Mouse (Mus musculus): ENCODE measurements around the gene Atxn2l. TPM values are rescaled to one million over a fixed set of nuclear protein-coding genes. Genes with fewer than 3 reads are reported as not detected.

Gene Atxn2l
- polyA plus RNA-seq, 1 experiment from 2014 or later, result 43.8 TPM

DNA sequence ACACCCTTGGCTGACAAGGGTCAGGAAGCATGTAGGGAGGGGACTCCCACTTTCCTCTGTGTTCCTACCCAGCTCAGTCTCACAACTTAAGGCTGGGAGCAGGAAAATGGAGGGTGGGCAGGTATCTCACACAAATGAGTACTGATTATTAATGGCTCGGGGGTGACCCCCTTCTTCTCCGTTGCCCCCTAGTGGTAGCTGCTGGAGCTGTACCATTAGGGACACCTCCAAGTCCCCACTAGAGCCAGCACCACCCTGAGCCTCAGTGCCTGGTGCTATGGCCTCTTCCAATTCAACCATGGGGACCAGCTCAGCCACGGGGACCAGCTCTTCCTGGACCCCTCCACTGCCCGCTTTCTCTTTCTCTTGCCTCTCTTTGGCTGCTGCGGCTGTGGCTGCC, 36.0 kb downstream of the Atxn2l start:
- Histone ChIP-seq H3K27ac (no peak overlapping the region), H3K36me3 (peaks cover 39% of the 10 kb centered on the region), H3K4me2 (replicated peaks) (no peak overlapping the region), H3K27me3 (replicated peaks) (no peaks in the 10 kb centered on the region), H3K9me3 (no peaks in the 10 kb centered on the region), H3K4me1 (replicated peaks) (peaks cover 12% of the 10 kb centered on the region; the same call in 1 of the 2 replicates), H3K9ac (no peak overlapping the region), H3K4me3 (replicated peaks) (no peak overlapping the region)
- no peak for ATAC-seq
- WGBS, result 62% methylated on average over 5 of the region's 5 CpGs

DNA sequence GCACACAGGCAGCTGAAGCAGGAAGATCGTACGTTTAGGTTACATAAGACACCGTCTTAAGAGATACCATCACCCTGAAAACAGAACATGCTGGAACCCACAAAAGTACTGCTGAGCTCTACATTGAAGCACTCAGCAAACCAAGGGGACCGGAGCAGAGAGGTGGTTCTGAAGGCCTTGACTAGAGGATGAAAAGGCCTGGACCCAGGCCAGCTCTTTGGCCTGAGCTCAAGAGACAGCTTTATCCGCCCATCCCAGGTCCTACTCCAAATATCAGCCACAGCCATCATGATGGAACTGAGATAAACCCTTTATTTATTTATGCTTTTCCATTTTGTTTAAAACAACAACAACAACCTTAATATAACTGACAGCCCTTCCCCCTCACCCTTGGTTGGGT, 36.5 kb downstream of the Atxn2l start:
- no peak overlapping the region for H3K27ac ChIP-seq
- no peaks in the 10 kb centered on the region for H3K27me3 ChIP-seq (replicated peaks)
- WGBS, result 82% methylated on average over 5 of the region's 5 CpGs
- no peak overlapping the region for H3K4me2 ChIP-seq (replicated peaks)
- H3K36me3 ChIP-seq, result peaks cover 34% of the 10 kb centered on the region
- no peak overlapping the region for H3K9ac ChIP-seq
- H3K4me1 ChIP-seq (replicated peaks), result peaks cover 12% of the 10 kb centered on the region; the same call in 1 of the 2 replicates
- ATAC-seq, result no peak
- H3K4me3 ChIP-seq (replicated peaks), result no peak overlapping the region
- no peaks in the 10 kb centered on the region for H3K9me3 ChIP-seq

DNA sequence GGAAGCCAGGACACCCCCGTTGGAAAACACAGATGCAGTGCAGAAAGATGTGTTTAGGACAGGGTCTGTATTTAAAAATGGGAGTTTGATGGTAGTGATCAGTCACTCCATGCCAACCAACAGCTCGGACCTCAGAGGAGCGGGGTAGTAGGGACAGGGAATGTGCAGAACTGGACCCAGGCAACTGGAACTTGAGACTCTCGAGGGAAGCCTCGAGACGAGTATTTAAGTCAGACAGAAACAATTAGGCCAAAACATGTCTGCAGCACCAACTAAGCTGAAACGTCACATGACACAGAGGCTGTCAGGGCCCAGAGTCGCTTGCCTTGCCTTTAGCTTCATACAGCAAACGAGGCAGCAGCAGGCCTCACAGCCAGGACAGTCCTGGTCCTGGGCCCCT, 37.1 kb downstream of the Atxn2l start:
- Histone ChIP-seq H3K36me3 (peaks cover 30% of the 10 kb centered on the region), H3K9me3 (no peaks in the 10 kb centered on the region), H3K27me3 (replicated peaks) (no peaks in the 10 kb centered on the region), H3K4me3 (replicated peaks) (no peak overlapping the region), H3K27ac (no peak overlapping the region), H3K4me1 (replicated peaks) (peaks cover 12% of the 10 kb centered on the region; the same call in 1 of the 2 replicates), H3K9ac (no peak overlapping the region), H3K4me2 (replicated peaks) (no peak overlapping the region)
- ATAC-seq, result no peak
- WGBS, result 67% methylated on average over 9 of the region's 9 CpGs

DNA sequence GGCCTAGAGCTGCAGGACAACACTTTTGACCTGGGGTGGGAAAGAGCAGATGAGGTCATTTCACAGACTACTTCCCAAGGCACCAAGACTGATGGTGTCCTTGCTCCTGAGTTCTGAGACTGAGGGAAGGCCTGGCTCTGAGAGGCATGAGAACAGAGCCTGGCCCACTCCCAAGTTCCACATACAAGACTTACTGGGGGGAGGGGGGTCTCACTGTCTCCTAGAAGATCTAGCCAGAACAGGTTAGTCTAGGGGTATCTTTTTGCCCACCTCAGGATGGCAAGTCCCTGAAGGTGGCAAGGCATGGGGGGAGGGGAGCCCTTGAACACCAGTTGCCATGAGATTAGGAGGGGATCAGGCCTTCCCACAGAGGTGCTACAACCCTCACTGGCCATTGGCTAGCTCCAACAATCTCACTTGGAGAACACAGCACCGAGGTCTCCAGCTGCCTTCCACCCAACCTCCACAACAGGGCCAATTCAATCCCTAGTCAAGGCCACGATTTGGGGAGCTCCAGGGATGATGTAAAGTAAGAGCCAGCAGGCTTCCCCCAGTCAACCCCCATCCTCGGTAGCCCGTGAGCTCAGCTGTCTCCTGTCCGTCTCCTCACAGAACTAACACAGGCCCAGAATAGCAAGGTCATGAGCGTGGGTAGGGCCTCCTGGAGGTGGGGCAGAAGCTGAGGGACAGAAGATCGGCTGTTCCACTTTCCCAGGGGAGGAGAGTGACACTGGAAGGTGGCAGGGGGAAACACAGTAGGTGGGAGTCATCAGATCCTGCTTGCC, 37.8 kb downstream of the Atxn2l start:
- Histone ChIP-seq H3K27me3 (replicated peaks) (no peaks in the 10 kb centered on the region), H3K9ac (no peak overlapping the region), H3K9me3 (no peaks in the 10 kb centered on the region), H3K4me3 (replicated peaks) (no peak overlapping the region), H3K4me2 (replicated peaks) (no peak overlapping the region), H3K27ac (no peak overlapping the region), H3K4me1 (replicated peaks) (peaks cover 12% of the 10 kb centered on the region; the same call in 1 of the 2 replicates), H3K36me3 (peaks cover 25% of the 10 kb centered on the region)
- 35% methylated on average over 7 of the region's 7 CpGs for WGBS
- no peak for ATAC-seq

DNA sequence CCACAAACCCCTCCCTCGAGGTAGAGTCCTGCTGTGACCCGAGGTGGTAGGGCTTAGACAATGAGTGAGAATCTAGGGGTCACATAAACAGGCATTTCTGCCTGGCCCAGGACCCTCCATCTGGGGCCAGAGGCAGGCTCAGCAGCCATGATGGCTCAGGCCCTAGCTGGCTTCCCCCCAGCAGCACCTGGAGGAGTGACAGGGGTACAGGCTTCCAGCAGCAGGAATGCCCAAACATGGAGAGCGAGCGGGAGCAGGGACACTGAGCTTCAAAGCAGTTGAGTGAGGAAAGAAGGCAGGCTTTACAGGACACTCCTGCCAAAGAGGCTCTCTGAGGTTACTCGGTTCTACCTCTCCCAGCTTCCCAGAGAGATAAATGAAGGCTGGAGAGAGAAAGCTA, 38.4 kb downstream of the Atxn2l start:
- WGBS, result 40% methylated on average over 5 of the region's 5 CpGs
- no peak overlapping the region for H3K4me2 ChIP-seq (replicated peaks)
- H3K4me3 ChIP-seq (replicated peaks), result no peak overlapping the region
- no peak overlapping the region for H3K9ac ChIP-seq
- H3K27ac ChIP-seq, result no peak overlapping the region
- peaks cover 12% of the 10 kb centered on the region; the same call in 1 of the 2 replicates for H3K4me1 ChIP-seq (replicated peaks)
- H3K36me3 ChIP-seq, result peaks cover 25% of the 10 kb centered on the region
- ATAC-seq, result no peak
- H3K9me3 ChIP-seq, result no peaks in the 10 kb centered on the region
- no peaks in the 10 kb centered on the region for H3K27me3 ChIP-seq (replicated peaks)

DNA sequence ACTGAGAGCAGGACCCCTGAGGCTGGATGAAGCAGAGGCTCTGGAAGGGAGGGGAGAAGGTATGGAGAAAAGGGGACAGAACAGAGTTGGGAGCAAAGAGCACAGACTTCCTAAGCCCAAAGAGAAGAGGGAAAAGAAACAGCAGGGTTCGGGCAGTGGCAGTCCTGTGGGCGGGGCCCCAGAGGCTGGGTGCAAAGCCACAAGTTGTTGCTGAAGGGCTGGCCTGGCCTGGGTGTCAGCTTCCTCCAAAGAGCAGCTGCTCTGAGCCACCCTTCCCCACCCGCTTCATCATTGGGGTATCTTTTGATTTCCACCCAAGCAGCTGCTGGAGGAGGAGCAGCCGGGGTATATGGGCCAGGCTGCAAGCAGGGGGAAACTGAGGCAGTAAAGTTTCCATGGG, 39.1 kb downstream of the Atxn2l start:
- H3K4me3 ChIP-seq (replicated peaks), result no peak overlapping the region
- whole genome bisulfite sequencing, result 55% methylated on average over 4 of the region's 4 CpGs
- ATAC-seq, result no peak
- H3K36me3 ChIP-seq, result peaks cover 21% of the 10 kb centered on the region
- no peak overlapping the region for H3K9ac ChIP-seq
- H3K27me3 ChIP-seq (replicated peaks), result no peaks in the 10 kb centered on the region
- H3K4me2 ChIP-seq (replicated peaks), result no peak overlapping the region
- H3K4me1 ChIP-seq (replicated peaks), result peaks cover 12% of the 10 kb centered on the region; the same call in 1 of the 2 replicates
- no peak overlapping the region for H3K27ac ChIP-seq
- H3K9me3 ChIP-seq, result no peaks in the 10 kb centered on the region

DNA sequence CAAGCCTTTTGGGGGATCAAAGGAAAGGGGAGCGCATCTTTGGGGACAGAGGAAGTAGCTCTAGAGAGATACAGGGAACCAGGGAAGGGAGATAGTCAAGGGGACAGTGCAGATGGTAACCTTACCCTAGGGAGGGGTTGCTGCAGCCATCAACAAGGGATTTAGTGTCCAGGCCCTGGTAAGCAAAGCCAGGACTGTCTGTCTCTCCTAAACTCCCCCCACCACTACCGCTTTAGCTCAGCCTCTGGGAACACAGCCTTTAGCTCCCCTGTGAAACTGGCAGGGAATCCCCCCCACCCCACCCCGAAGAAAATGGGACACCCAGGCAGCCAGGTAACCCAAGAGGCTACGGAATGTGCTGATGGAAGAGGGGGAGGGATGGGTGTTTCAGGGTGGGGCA, 39.7 kb downstream of the Atxn2l start:
- H3K9me3 ChIP-seq, result no peaks in the 10 kb centered on the region
- H3K4me2 ChIP-seq (replicated peaks), result no peak overlapping the region
- no peaks in the 10 kb centered on the region for H3K27me3 ChIP-seq (replicated peaks)
- peaks cover 15% of the 10 kb centered on the region for H3K36me3 ChIP-seq
- H3K4me1 ChIP-seq (replicated peaks), result peaks cover 12% of the 10 kb centered on the region; the same call in 1 of the 2 replicates
- H3K4me3 ChIP-seq (replicated peaks), result no peak overlapping the region
- H3K27ac ChIP-seq, result no peak overlapping the region
- WGBS, result 58% methylated on average over 4 of the region's 4 CpGs
- no peak for ATAC-seq
- no peak overlapping the region for H3K9ac ChIP-seq

DNA sequence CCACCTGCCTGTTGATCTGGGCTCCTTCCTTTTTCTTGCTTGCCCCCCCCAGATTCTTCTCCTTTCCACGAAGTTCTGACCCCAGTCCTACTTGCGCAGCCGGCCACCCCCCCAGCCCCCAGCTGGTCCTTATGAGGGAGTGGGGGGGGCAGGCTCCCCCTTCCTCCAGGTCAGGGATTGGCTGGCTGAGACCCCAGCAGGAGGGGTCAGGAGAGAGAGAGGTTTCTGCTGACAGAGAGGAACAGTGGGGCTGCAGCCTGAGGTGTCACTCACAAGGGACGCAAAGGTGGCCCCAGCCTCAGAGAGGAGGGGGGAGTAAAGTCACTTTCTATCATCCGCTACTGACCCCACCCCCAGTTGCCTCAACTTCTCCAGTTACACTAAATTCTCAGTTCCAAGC, 40.2 kb downstream of the Atxn2l start, which contains the start of gene Atp2a1:
Gene Atp2a1, minus strand, starts transcription at position 105 of the 400 bp plus-strand sequence.
- no peak within 1 kb of the TSS for H3K27ac ChIP-seq
- H3K4me3 ChIP-seq (replicated peaks), result no peak within 1 kb of the TSS
- no peaks in the 10 kb centered on the region for H3K27me3 ChIP-seq (replicated peaks)
- H3K36me3 ChIP-seq, result peaks cover 10% of the 10 kb centered on the region
- 46% methylated on average over 5 of the region's 5 CpGs for WGBS
- no peaks in the 10 kb centered on the region for H3K9me3 ChIP-seq
- no peak within 1 kb of the TSS for H3K9ac ChIP-seq
- no peak for ATAC-seq
- peaks cover 15% of the 10 kb centered on the region; the same call in 1 of the 2 replicates for H3K4me1 ChIP-seq (replicated peaks)
- no peak within 1 kb of the TSS for H3K4me2 ChIP-seq (replicated peaks)

DNA sequence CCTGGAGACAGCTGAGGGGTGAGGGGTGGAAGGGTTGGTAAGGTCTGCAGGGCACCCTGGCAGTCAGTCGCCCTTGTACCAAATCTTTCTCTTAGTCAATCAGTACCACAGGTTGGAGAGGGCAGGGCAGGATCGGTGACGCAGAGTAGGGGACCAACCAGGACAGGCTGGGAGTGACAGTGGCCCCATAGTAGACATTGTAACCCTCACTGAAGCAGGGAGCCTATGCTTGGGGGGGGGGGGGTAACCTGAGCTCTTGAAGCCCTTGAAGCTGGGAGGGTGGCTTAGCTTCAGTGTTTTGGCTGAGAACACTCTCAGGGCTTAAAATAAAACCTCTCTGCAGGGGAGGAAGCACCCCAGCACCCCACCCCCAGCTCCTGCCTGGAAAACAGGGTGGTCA, 41.6 kb downstream of the Atxn2l start:
- Histone ChIP-seq H3K36me3 (peaks cover 1% of the 10 kb centered on the region; the same call in 1 of the 2 replicates), H3K27me3 (replicated peaks) (no peaks in the 10 kb centered on the region), H3K4me1 (replicated peaks) (peaks cover 15% of the 10 kb centered on the region; the same call in 1 of the 2 replicates), H3K9me3 (no peaks in the 10 kb centered on the region), H3K4me2 (replicated peaks) (no peak overlapping the region), H3K4me3 (replicated peaks) (no peak overlapping the region), H3K27ac (no peak overlapping the region), H3K9ac (no peak overlapping the region)
- no peak for ATAC-seq
- WGBS, result 87% methylated on average over 3 of the region's 3 CpGs

DNA sequence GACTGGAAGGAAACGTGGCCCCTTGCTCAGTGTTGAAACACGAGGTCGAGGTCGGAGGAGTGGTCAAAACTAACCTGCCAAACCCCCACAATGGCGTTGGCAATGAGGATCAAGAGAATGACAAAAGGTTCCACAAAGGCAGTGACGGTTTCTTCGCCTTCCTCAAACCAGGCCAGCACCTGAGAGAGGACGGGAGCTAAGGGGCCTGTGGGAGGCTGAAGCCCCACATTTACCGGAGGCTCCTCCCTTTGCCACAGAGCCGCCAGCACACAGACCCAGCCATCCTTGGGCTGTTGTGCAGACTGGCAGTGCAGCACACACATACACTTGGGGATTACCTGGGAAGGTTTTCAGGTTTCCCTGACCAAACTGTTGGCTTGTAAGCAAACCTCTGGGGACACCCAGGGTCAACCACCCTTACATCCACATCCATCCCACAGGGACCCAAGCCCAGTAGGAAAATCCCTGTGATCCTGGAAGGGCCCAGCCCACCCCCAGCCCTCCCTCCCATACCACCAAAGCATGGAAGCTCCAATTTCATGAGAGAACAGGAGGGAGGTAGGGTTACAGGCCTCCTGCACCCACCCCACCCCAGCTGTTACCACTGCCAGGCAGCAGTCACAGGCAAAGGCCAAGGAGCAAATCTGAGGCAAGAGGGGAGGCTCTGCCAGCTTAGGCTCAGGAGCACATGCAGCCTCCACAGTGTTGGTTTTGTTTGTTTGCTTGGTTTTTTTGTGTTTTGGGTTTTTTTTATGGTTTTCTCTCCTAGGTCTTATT, 42.4 kb downstream of the Atxn2l start:
- H3K27me3 ChIP-seq (replicated peaks), result no peaks in the 10 kb centered on the region
- peaks cover 15% of the 10 kb centered on the region; the same call in 1 of the 2 replicates for H3K4me1 ChIP-seq (replicated peaks)
- no peaks in the 10 kb centered on the region for H3K9me3 ChIP-seq
- H3K27ac ChIP-seq, result no peak overlapping the region
- H3K4me2 ChIP-seq (replicated peaks), result no peak overlapping the region
- WGBS, result 47% methylated on average over 10 of the region's 10 CpGs
- no peak overlapping the region for H3K4me3 ChIP-seq (replicated peaks)
- no peak overlapping the region for H3K9ac ChIP-seq
- no peak for ATAC-seq
- no peaks in the 10 kb centered on the region for H3K36me3 ChIP-seq

DNA sequence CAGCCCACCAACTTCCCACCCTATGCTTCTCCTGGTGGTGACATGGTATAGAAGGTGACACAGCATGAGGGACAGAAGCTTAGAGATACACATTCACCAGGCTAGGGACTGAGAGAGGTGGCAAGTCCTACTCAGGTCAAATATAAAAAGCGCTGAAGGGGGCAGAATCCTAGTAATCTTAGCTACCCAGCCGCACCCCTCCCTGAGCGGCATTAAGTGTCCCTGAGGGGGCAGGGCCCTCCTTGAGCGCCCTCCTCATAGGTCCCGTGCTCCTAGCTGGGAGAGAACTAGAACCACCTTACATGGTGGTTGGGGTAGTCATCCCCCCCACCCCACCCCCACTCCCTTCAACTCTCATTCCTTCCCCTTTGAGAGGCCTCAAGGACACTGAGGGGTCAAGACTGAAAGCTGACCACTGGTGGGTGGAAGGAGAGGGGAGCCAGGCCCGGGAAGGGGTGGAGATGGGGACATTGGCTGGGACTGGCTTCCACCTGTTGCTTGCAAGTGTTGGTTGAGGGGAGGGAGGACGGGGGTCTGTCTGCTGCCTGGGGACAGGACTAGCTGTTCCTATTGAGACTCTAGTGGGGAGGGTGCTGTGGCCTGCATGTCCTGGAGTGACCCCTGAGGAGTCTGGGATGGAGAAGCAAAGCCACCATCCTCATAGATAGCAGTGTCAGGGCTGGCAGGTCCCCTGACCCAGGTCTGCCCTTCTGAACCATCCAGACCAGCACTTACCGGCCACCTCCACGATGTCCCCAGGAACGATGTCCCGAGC, 44.2 kb downstream of the Atxn2l start:
- WGBS, result 84% methylated on average over 11 of the region's 11 CpGs
- H3K4me3 ChIP-seq (replicated peaks), result no peak overlapping the region
- ATAC-seq, result no peak
- H3K27ac ChIP-seq, result no peak overlapping the region
- H3K27me3 ChIP-seq (replicated peaks), result no peaks in the 10 kb centered on the region
- H3K36me3 ChIP-seq, result no peaks in the 10 kb centered on the region
- 0 out of 2 replicates have a peak, but pooled peaks cover 5% of the 10 kb centered on the region for H3K4me1 ChIP-seq (replicated peaks)
- H3K9me3 ChIP-seq, result no peaks in the 10 kb centered on the region
- no peak overlapping the region for H3K9ac ChIP-seq
- no peak overlapping the region for H3K4me2 ChIP-seq (replicated peaks)

DNA sequence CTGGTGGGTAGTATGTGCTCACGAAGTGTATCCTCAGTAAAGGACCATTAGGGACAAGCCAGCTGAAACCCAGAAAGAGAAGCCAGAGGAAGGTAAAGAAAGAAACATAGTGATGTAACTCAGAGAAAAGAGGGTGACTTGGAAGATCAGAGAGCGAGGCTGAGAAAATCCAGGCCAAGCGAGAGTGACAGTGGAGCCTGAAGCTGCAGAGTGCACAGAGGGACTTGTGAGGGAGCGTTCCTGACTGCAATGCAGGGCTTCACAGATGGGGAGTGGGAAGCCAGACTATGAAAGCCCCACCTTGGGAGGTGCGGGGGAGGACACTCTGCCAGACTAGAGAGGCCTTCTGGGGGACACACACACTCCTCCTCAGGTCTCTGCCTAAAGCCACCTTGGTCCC, 45.0 kb downstream of the Atxn2l start:
- no peaks in the 10 kb centered on the region for H3K36me3 ChIP-seq
- H3K27me3 ChIP-seq (replicated peaks), result no peaks in the 10 kb centered on the region
- no peak overlapping the region for H3K9ac ChIP-seq
- no peak overlapping the region for H3K4me3 ChIP-seq (replicated peaks)
- H3K4me1 ChIP-seq (replicated peaks), result 0 out of 2 replicates have a peak, but pooled peaks cover 3% of the 10 kb centered on the region
- 81% methylated on average over 5 of the region's 5 CpGs for WGBS
- ATAC-seq, result no peak
- no peak overlapping the region for H3K4me2 ChIP-seq (replicated peaks)
- H3K9me3 ChIP-seq, result no peaks in the 10 kb centered on the region
- no peak overlapping the region for H3K27ac ChIP-seq
